Mouse (Mus musculus) cerebellum, adult 11-12 months (tissue): Measurements from ENCODE around the gene 5730596B20Rik.

Experiments
- DNase-seq: peaks from one replicate; pipeline ENCODE4 v3.0.0; 2022

Gene 5730596B20Rik

DNA sequence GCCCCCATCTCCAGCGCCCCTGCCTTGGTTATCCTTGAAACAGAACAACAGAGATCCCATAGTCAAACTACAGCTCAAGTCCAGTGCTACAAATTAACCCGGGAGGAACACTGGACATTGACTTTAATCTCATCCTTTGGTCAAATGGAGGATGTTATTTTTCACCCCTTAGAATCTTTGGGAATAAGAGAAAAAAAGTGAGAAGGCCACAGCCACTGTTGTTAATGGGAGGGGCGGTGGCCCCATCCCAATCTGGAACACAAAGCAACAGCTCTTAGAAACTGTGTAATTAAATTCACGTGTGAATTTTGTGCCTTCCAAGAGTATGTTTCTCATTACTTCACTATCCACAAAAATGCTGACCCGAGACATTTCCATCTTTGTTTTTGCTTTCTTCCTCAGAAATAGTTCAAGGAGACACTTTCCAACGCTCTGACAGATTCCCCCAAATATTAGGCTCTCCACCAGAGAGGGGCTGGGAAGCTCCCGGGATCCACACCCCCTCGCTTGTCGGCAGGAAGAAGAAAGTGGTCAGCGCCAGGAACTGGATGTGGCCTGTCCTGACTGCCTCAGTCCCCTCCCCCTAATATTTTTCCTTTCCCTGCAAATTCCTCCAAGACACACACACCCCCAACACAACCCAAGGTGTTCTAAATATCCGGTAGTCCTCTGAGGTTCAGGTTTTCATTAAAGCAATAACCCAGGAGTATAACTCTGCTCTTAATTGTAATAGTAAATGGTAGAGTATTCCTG is 50.3 kb downstream of the 5730596B20Rik start:
- no peak for DNase-seq

DNA sequence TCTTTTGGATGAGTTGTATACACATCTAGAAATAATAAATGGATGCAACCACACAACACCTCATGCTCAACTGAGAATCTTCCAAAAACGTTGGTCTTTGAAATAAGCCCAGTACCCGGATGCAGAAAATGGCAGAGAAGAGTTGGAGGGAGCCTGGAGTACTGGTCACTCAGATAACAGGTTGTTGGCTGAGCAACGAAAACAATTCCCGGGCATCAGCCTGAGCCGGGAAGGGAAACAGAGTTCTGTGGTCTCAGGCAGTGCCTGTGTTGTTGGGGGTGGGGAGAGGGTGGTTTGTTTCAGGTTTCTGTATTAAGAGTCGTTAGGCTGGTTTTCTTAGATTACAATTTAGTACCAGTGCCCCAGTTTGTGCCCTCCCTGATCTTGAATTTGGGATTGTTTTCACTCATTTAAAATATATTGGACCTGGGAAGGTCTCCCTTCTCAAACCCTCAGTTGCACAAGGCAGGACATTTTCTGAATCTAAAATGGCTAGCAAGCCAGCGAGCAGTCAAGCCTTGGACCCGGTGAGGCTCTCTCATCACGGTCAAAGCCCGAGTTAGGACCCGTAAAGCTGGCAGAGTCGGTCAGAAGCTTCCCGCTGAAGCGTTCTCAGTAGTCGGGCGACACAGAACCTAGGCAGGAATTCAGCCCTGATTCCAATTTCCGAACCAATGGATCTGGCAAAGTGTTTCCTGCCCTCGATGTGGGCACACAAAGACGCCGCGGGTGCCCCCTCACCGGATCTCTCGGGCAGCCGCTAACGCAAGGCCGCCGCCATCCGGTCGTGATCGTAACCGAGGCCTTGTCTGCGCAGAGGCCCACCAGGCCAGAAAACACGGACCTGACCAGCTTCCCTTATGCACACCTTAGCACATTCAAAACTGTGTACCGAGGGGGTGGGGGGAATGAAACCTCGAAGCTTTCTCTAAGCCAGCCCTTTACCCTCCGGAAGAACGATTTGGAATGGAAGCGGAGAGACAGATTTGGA is 51.5 kb downstream of the 5730596B20Rik start:
- no peak for DNase-seq

DNA sequence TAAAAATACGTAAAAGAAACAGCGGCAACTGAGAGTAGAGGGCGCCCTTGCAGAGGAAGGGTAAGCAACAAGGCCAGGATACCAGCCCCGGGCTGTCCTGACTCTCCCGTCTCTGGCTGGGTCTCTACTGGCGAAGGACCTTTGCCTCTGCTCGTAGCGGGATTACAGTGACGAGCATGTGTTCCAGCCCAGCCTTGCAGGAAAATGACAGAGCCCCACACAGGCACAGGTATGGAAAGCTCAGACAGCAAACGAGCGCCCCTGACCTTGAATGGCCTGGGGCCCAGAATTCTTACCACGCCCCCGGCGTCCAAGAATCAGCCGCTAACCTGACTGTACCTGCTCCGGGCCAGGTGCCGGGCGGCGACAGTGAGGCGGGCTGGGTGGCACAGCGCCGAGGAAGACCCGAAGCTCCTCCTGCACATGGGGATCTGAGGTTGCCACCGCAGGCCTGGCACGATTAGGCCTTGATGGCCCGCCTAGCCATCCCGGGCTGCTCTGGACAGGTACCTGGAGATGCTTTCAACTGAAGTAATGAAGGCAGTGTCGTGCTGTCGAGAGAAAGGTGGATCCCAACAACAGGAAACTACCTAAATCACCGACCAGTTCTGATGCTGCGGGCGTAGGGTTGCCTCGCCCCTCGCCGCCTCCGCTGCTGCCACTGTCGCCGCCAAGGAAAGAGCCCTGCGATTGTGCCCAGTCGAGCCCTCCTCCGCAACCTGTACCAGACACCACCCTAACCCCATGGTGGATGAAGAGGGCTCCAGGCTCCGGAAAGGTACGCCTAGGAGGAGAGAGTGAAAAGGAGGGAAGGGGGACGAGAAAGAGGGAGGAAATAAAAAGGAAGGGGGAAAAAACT is 52.5 kb downstream of the 5730596B20Rik start:
- DNase-seq: no peak
